Mouse (Mus musculus) spleen, adult 2 months (tissue): ENCODE measurements around the gene Olfr1393. TPM values are rescaled to one million over a fixed set of nuclear protein-coding genes. Genes with fewer than 3 reads are reported as not detected.
"Not testable (repeated sequence)": the region's sequence is repeated elsewhere in the genome, so short reads cannot be mapped to it uniquely, and the experiment has no call there.

ENCODE experiments used
- DNase-seq, 2 experiments: peaks; one replicate each; pipeline versions ENCODE4 v3.0.0 to v3.0.0-alpha.2; 2012 to 2021; ENCODE audit warnings: low spot score in 2 of 2, low read depth in 1 of 2
- H3K27ac ChIP-seq: fragments of 200-500 bp; 2 replicates; pipeline ENCODE4 v1.5.1; 2012; ENCODE audit warnings: low read length, inconsistent platforms; ENCODE audit not compliant: insufficient read depth
- H3K27me3 ChIP-seq: fragments of 200-500 bp; 2 replicates; pipeline ENCODE4 v1.6.1; 2012; ENCODE audit warnings: mild to moderate bottlenecking, moderate library complexity, low read length, inconsistent platforms; ENCODE audit not compliant: control insufficient read depth, insufficient read depth
- H3K36me3 ChIP-seq: fragments of 200-500 bp; 2 replicates; pipeline ENCODE4 v1.6.1; 2012; ENCODE audit warnings: mild to moderate bottlenecking, low read length, inconsistent platforms; ENCODE audit not compliant: control insufficient read depth, insufficient read depth
- H3K4me1 ChIP-seq: fragments of 200-500 bp; 2 replicates; pipeline ENCODE4 v1.6.1; 2011; ENCODE audit warnings: inconsistent platforms; ENCODE audit not compliant: control insufficient read depth, insufficient read depth, insufficient read length
- H3K4me3 ChIP-seq: fragments of 200-500 bp; 2 replicates; pipeline ENCODE4 v1.5.1; 2011; ENCODE audit warnings: mild to moderate bottlenecking, inconsistent platforms; ENCODE audit not compliant: insufficient read depth, insufficient read length; ENCODE audit errors: extremely low read depth
- CTCF ChIP-seq: fragments of 200-500 bp; IDR thresholded peaks from 2 replicates; pipeline ENCODE4 v1.5.1; 2011; ENCODE audit warnings: mild to moderate bottlenecking, inconsistent platforms; ENCODE audit not compliant: insufficient read depth, insufficient read length, insufficient replicate concordance; ENCODE audit errors: extremely low read depth
- POLR2A ChIP-seq: fragments of 200-500 bp; IDR thresholded peaks from 2 replicates; pipeline ENCODE4 v1.6.1; 2011; ENCODE audit warnings: low read depth, low read length, inconsistent platforms
- WGBS: fragments of 180-500 bp; shearing (Covaris S2); methylation state at CpG from one replicate; pipeline ENCODE4 v1.1.7; 2018; 5-methylcytosine and 5-hydroxymethylcytosine counted together
- polyA plus RNA-seq: library from polyadenylated mRNA; depleted of rRNA; stranded (reverse); fragments of >200 nt; gene quantifications from 2 replicates; pipeline ENCODE4 v1.2.3, GENCODE M21; 2012; rRNA removed

The Olfr1393 gene
- polyA plus RNA-seq, 1 experiment = 0.06 TPM

GRCm38 (mm10) chr11:49292777-49293176, 14.7 kb downstream of the Olfr1393 start:
- no peak overlapping the region; the same call in 1 of the 2 replicates for H3K4me3 ChIP-seq
- H3K4me1 ChIP-seq = no peaks in the 10 kb centered on the region
- no peak for DNase-seq
- WGBS = 89% methylated on average over 3 of the region's 3 CpGs
- no peaks in the 10 kb centered on the region for H3K36me3 ChIP-seq
- no peak overlapping the region for H3K27ac ChIP-seq
- no peaks in the 10 kb centered on the region for H3K27me3 ChIP-seq
- TF ChIP-seq POLR2A (no peak), CTCF (no peak)

DNA sequence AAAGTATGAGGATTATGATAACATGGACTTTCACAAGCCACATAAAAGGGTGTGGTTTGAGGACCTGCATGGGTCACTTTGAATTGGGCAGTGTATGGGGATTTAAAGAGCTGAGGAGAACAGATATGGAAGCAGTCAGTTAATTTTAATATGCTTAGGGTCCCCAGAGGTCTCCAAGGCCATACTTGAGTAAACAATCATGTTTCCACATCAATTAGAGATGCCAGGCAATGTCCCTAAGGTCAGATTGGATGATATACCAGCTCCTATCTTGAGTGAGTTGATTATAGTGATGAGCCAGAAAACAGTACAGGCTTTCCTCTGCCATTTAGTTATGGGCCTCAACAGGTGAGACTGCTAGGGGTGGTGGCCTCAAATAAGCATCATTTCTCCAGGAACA, 26.3 kb downstream of the Olfr1393 start, which contains the start of gene Olfr10:
Gene Olfr10 (plus strand): TSS at position 301 of the 400 bp plus-strand sequence.
- H3K4me1 ChIP-seq = no peaks in the 10 kb centered on the region
- no peak within 1 kb of the TSS for H3K27ac ChIP-seq
- H3K4me3 ChIP-seq = no peak within 1 kb of the TSS
- H3K27me3 ChIP-seq = no peaks in the 10 kb centered on the region
- no peaks in the 10 kb centered on the region for H3K36me3 ChIP-seq
- no peak for DNase-seq
- TF ChIP-seq CTCF (no peak), POLR2A (no peak)

GRCm38 (mm10) chr11:49308547-49308946, 30.4 kb downstream of the Olfr1393 start:
- WGBS = 67% methylated on average over 5 of the region's 5 CpGs

GRCm38 (mm10) chr11:49322442-49322841, 44.3 kb downstream of the Olfr1393 start, which contains the start of gene Olfr1391:
Olfr1391 (plus strand) TSS chr11:49322742.
- H3K4me1 ChIP-seq = no peaks in the 10 kb centered on the region
- H3K27ac ChIP-seq = no peak within 1 kb of the TSS
- 75% methylated on average over 2 of the region's 2 CpGs for WGBS
- no peaks in the 10 kb centered on the region for H3K36me3 ChIP-seq
- H3K4me3 ChIP-seq = no peak within 1 kb of the TSS
- TF ChIP-seq POLR2A = no peak
- no peak for TF ChIP-seq CTCF
- no peak for DNase-seq
- H3K27me3 ChIP-seq = no peaks in the 10 kb centered on the region

More at GRCm38 (mm10) chr11:49308547-49308946, 30.4 kb downstream of the Olfr1393 start:
- H3K27ac ChIP-seq, H3K36me3 ChIP-seq, DNase-seq, H3K4me3 ChIP-seq, H3K27me3 ChIP-seq, H3K4me1 ChIP-seq: not testable (repeated sequence)

- Histone ChIP-seq H3K27me3 (no peaks in the 10 kb centered on the region), H3K4me1 (no peaks in the 10 kb centered on the region), H3K36me3 (no peaks in the 10 kb centered on the region), H3K27ac (no peak overlapping the region), H3K4me3 (no peak overlapping the region)
- WGBS = 83% methylated on average over 3 of the region's 3 CpGs
- no peak for TF ChIP-seq POLR2A
- no peak for TF ChIP-seq CTCF
- no peak for DNase-seq
These were observed 48.6 kb downstream of the Olfr1393 start for GRCm38 (mm10) chr11:49326726-49327125.

GRCm38 (mm10) chr11:49329686-49330085, 51.6 kb downstream of the Olfr1393 start:
- H3K4me3 ChIP-seq = no peak overlapping the region
- H3K4me1 ChIP-seq = no peaks in the 10 kb centered on the region
- no peak overlapping the region for H3K27ac ChIP-seq
- no peaks in the 10 kb centered on the region for H3K36me3 ChIP-seq
- WGBS = 75% methylated on average over 1 of the region's 1 CpGs
- H3K27me3 ChIP-seq = no peaks in the 10 kb centered on the region
- no peak for TF ChIP-seq POLR2A
- TF ChIP-seq CTCF = no peak
- no peak for DNase-seq

Other genes starting within 250 kb of the Olfr1393 start
- gene 9930111J21Rik2, start 227.1 kb upstream of the Olfr1393 start, polyA plus RNA-seq = 10.8 and 11.0 TPM in 2 replicates
- 7.1 and 19.6 TPM in 2 replicates for gene Tgtp2, start 214.1 kb upstream of the Olfr1393 start, polyA plus RNA-seq
- gene Ifi47, start 201.7 kb upstream of the Olfr1393 start, polyA plus RNA-seq = 16.8 and 16.9 TPM in 2 replicates
- gene Olfr1396, start 163.4 kb upstream of the Olfr1393 start, polyA plus RNA-seq = 0.05 and 0.41 TPM in 2 replicates
- gene Olfr1395, start 136.0 kb upstream of the Olfr1393 start, polyA plus RNA-seq = not detected in 2 replicates
- gene Olfr1394, start 123.9 kb upstream of the Olfr1393 start, polyA plus RNA-seq = not detected in 2 replicates
- gene Btnl9, start 91.1 kb upstream of the Olfr1393 start, polyA plus RNA-seq = 3.9 and 6.9 TPM in 2 replicates
- 1.4 and 2.4 TPM in 2 replicates for gene Zfp62, start 75.0 kb upstream of the Olfr1393 start, polyA plus RNA-seq
- gene Mgat1, start 34.1 kb upstream of the Olfr1393 start, polyA plus RNA-seq = 222 and 255 TPM in 2 replicates
- gene Olfr1392, start 7.0 kb downstream of the Olfr1393 start, polyA plus RNA-seq = not detected in 2 replicates
- not detected in 2 replicates for gene Olfr10, start 26.4 kb downstream of the Olfr1393 start, polyA plus RNA-seq
- not detected in 2 replicates for gene Olfr1391, start 44.4 kb downstream of the Olfr1393 start, polyA plus RNA-seq
- gene Olfr1390, start 56.9 kb downstream of the Olfr1393 start, polyA plus RNA-seq = not detected in 2 replicates
- not detected in 2 replicates for gene Olfr1389, start 144.8 kb downstream of the Olfr1393 start, polyA plus RNA-seq
- 0.08 TPM in 1 of 2 replicates, not detected in the other for gene Olfr1388, start 158.3 kb downstream of the Olfr1393 start, polyA plus RNA-seq
- not detected in 2 replicates for gene Olfr1387, start 177.0 kb downstream of the Olfr1393 start, polyA plus RNA-seq
- gene Olfr1386, start 186.7 kb downstream of the Olfr1393 start, polyA plus RNA-seq = not detected in 2 replicates
- not detected in 2 replicates for gene Olfr1385, start 210.8 kb downstream of the Olfr1393 start, polyA plus RNA-seq
- not detected in 2 replicates for gene Olfr1384, start 228.4 kb downstream of the Olfr1393 start, polyA plus RNA-seq
- not detected in 2 replicates for gene Olfr1383, start 241.3 kb downstream of the Olfr1393 start, polyA plus RNA-seq
- not detected in 2 replicates for gene Olfr1382, start 249.9 kb downstream of the Olfr1393 start, polyA plus RNA-seq